12 mouse cellular contexts compared by ENCODE assay signal in the genomic region with DNA sequence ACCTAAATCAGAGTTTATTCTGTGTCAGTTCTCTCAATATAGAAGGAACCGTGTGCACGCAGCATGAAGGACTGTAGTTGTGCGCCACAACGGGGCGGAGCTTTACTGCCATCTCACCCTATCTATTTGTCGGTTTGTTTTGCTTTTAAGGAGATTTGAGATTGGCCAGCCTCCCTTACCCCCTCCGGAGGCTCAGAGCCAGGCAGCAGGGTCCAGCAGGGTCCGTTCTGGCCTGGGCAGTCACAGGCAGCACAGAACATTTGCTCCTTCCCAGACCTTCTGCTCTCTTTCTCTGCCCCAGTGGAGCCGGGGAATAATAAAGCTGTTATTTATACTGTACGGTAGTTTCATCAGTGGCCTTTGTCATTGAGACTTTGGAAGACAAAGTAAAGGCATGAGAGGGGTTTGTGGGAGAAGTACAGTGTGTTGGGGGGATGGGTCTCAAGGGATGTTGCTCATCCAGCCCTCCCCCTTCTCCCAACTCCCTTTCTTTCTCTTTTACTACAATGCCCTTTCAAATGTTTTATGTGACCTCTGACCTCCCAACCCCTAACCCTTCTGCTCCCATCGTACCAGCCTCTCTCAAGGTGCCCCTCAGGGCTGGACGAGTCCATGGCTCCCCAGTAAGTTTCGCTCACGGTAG.
DNase-seq lines count a peak whose midpoint lies in the region; ATAC-seq lines count a peak whose summit lies in the region.
"Had no signal": no experiment of that assay in that cellular context is flagged by ENCODE, and none has a peak within 500 bp of the region (broad histone marks: within the 10 kb centered on the region; RNA-seq: fewer than 3 reads in every experiment).

No protein-coding gene starts in this region.

- H3K36me3 ChIP-seq in midbrain, embryonic 10.5 days = no peaks in the 10 kb centered on the region
- H3K36me3 ChIP-seq in midbrain, embryonic 15.5 days (replicated peaks) = no peaks in the 10 kb centered on the region
- H3K36me3 ChIP-seq in hindbrain, embryonic 14.5 days (replicated peaks; ENCODE audit: control insufficient read depth, insufficient read depth) = no peaks in the 10 kb centered on the region
- H3K36me3 ChIP-seq in neural tube, embryonic 15.5 days = no peaks in the 10 kb centered on the region
- H3K36me3 ChIP-seq: limb, embryonic 12.5 days had no signal

- no peak overlapping the region for H3K9ac ChIP-seq in midbrain, embryonic 15.5 days
- H3K9ac ChIP-seq in hindbrain, embryonic 14.5 days = no peak overlapping the region
- no peak overlapping the region for H3K9ac ChIP-seq in neural tube, embryonic 15.5 days (replicated peaks)
- H3K9ac ChIP-seq: limb, embryonic 12.5 days had no signal

- peaks cover 29% of the 10 kb centered on the region for H3K27me3 ChIP-seq in midbrain, embryonic 10.5 days (ENCODE audit: low read depth, poor library complexity, severe bottlenecking)
- H3K27me3 ChIP-seq in midbrain, embryonic 15.5 days (replicated peaks) = peaks cover 8% of the 10 kb centered on the region; the same call in 1 of the 2 replicates
- peaks cover 10% of the 10 kb centered on the region; the same call in 1 of the 2 replicates for H3K27me3 ChIP-seq in hindbrain, embryonic 14.5 days (ENCODE audit: control insufficient read depth, insufficient read depth, low read length)
- peaks cover 7% of the 10 kb centered on the region; the same call in 1 of the 2 replicates for H3K27me3 ChIP-seq in neural tube, embryonic 15.5 days (replicated peaks)

- ATAC-seq in midbrain, embryonic 15.5 days (replicated peaks) = no peak
- 0 out of 2 replicates have a peak, but pooled peaks have one; percentile 17 for ATAC-seq in hindbrain, embryonic 14.5 days (ENCODE audit: low FRiP score)
- no peak for ATAC-seq in neural tube, embryonic 15.5 days (ENCODE audit: low FRiP score)
- ATAC-seq in activated CD4-positive, CD25-positive, alpha-beta regulatory T cell, adult 4 months = no peak

- DNase-seq in cerebellum, postnatal 25 days = peak; percentile 26 to 34
- DNase-seq in cerebellum, adult 9-10 months = no peak
- DNase-seq in midbrain, embryonic 10.5 days (ENCODE audit: low spot score) = no peak
- no peak for DNase-seq in hindbrain, embryonic 14.5 days (ENCODE audit: low spot score)
- DNase-seq in left cerebral cortex, adult 18-20 months (ENCODE audit: low spot score in 2 of 2) = no peak
- DNase-seq: B cell, adult 2 months; layer of hippocampus, adult 9-11 months had no signal

- 22% methylated on average over 14 of the region's 14 CpGs for WGBS in midbrain, embryonic 10.5 days
- 24% methylated on average over 14 of the region's 14 CpGs for WGBS in midbrain, embryonic 15.5 days
- WGBS in hindbrain, embryonic 14.5 days = 18% methylated on average over 14 of the region's 14 CpGs
- WGBS in neural tube, embryonic 15.5 days = 21% methylated on average over 14 of the region's 14 CpGs

- H3K27ac ChIP-seq in midbrain, embryonic 10.5 days (replicated peaks) = peak overlapping the region; percentile 59
- no peak overlapping the region for H3K27ac ChIP-seq in midbrain, embryonic 15.5 days
- no peak overlapping the region for H3K27ac ChIP-seq in hindbrain, embryonic 14.5 days
- H3K27ac ChIP-seq in neural tube, embryonic 15.5 days (replicated peaks) = no peak overlapping the region
- H3K27ac ChIP-seq: limb, embryonic 12.5 days had no signal

- H3K4me2 ChIP-seq in midbrain, embryonic 15.5 days = no peak overlapping the region
- peak overlapping the region; percentile 24 for H3K4me2 ChIP-seq in hindbrain, embryonic 14.5 days (replicated peaks)
- H3K4me2 ChIP-seq in neural tube, embryonic 15.5 days = peak overlapping the region; percentile 36; the same call in 1 of the 2 replicates
- H3K4me2 ChIP-seq: heart, embryonic 11.5 days; limb, embryonic 12.5 days had no signal

- no peak overlapping the region for H3K4me3 ChIP-seq in midbrain, embryonic 10.5 days
- H3K4me3 ChIP-seq in midbrain, embryonic 15.5 days = no peak overlapping the region
- H3K4me3 ChIP-seq in hindbrain, embryonic 14.5 days (replicated peaks; ENCODE audit: low read length) = no peak overlapping the region
- no peak overlapping the region for H3K4me3 ChIP-seq in neural tube, embryonic 15.5 days (replicated peaks)
- H3K4me3 ChIP-seq: limb, embryonic 12.5 days had no signal

- H3K9me3 ChIP-seq in midbrain, embryonic 10.5 days (replicated peaks) = no peaks in the 10 kb centered on the region
- H3K9me3 ChIP-seq in midbrain, embryonic 15.5 days = no peaks in the 10 kb centered on the region
- H3K9me3 ChIP-seq in hindbrain, embryonic 14.5 days (ENCODE audit: control insufficient read depth, low read length) = no peaks in the 10 kb centered on the region
- H3K9me3 ChIP-seq in neural tube, embryonic 15.5 days (replicated peaks) = no peaks in the 10 kb centered on the region
- H3K9me3 ChIP-seq: limb, embryonic 12.5 days had no signal

- peaks cover 18% of the 10 kb centered on the region for H3K4me1 ChIP-seq in midbrain, embryonic 10.5 days
- peaks cover 5% of the 10 kb centered on the region; the same call in 1 of the 2 replicates for H3K4me1 ChIP-seq in midbrain, embryonic 15.5 days
- peaks cover 6% of the 10 kb centered on the region; the same call in 1 of the 2 replicates for H3K4me1 ChIP-seq in hindbrain, embryonic 14.5 days (replicated peaks; ENCODE audit: control insufficient read depth, insufficient read depth, low read length)
- peaks cover 4% of the 10 kb centered on the region; the same call in 1 of the 2 replicates for H3K4me1 ChIP-seq in neural tube, embryonic 15.5 days

Comparison
In these comparisons a context has a peak if more than half of its experiments do, and no peak if none do; other contexts are left out.
1. DNase-seq: peak in cerebellum, postnatal 25 days (2 of 2); none in cerebellum, adult 9-10 months (single experiment), midbrain, embryonic 10.5 days (single experiment), hindbrain, embryonic 14.5 days (single experiment) and left cerebral cortex, adult 18-20 months (0 of 2).